Mouse (Mus musculus): ENCODE data around the gene Hmgn2.

- no peak for TF ChIP-seq POLR2A (IDR thresholded peaks at IDR 0.05; ENCODE audit: low read depth, low read length)
- no peak for TF ChIP-seq CTCF (IDR thresholded peaks at IDR 0.05; ENCODE audit: extremely low read depth, insufficient read depth, insufficient read length, insufficient replicate concordance)
Measured at GRCm38 (mm10) chr4:133990035-133990434, 21.6 kb upstream of the Hmgn2 start.

Measured in spleen, adult 2 months (tissue).